Mouse (Mus musculus): ENCODE data around the gene Adgrb3. TPM values are rescaled to one million over a fixed set of nuclear protein-coding genes. Genes with fewer than 3 reads are reported as not detected.

The Adgrb3 gene
- total and polyA plus RNA-seq, 2 experiments = not detected

DNA sequence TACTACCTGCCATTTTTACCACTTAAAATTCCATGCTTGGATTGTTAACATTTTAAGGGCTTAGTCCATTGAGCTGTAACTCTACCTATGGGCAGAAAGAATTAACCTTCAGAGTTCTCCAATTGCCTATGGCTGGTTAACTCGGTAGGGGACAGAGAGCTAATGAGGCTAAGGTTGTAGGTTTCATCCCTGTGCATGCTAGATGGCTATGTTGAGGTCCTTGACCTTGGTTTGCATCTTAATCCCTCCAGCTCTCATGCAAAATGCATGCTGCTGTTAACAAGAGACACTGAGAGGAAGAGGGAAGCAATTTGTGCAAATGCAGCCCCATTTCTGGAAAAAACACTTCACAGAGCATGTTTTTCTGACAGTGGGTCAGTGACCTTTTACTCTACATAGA is 366.9 kb downstream of the Adgrb3 start:
- no peaks in the 10 kb centered on the region for H3K36me3 ChIP-seq (ENCODE audit: control insufficient read depth, insufficient read depth, low read length)
- no peaks in the 10 kb centered on the region for H3K79me2 ChIP-seq (ENCODE audit: control insufficient read depth, insufficient read depth, low read length)
- TF ChIP-seq CTCF (IDR thresholded peaks at IDR 0.05; ENCODE audit: low read depth, low read length) (no peak), POLR2A (IDR thresholded peaks at IDR 0.05; ENCODE audit: extremely low read depth, insufficient read depth, low read length) (no peak)
- H3K4me3 ChIP-seq (ENCODE audit: insufficient read depth, low read depth, low read length) = no peak overlapping the region
- H3K9ac ChIP-seq (ENCODE audit: low read depth, low read length) = no peak overlapping the region
- no peaks in the 10 kb centered on the region for H3K4me1 ChIP-seq (ENCODE audit: control insufficient read depth, insufficient read depth, low read length)
- no peak overlapping the region for H3K27ac ChIP-seq (replicated peaks; ENCODE audit: insufficient read depth, low read depth, low read length)
- H3K27me3 ChIP-seq (ENCODE audit: control insufficient read depth, insufficient read depth, low read length) = no peaks in the 10 kb centered on the region
- 44% methylated on average over 1 of the region's 1 CpGs for WGBS
- no peak for DNase-seq (ENCODE audit: extremely low read depth, low read depth, low spot score)

DNA sequence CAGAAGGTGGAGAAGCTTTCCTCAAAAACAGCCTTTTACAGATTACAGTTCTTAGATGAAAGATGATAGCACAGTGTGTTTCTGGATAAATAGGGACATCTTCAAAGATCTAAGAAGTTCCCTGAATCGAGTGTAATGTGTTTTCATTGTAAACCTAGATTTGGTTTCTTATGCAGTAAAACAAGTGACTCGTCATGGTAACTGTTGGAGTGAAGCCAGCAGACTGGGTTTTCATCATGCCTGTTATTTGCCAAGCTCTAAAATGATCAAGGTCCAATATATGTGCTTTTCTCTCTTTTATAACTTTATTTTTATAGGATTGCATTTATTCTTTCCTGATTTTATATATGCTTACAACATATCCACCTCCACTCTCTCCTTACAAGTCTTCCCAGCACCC is 394.0 kb downstream of the Adgrb3 start:
- H3K79me2 ChIP-seq (ENCODE audit: control insufficient read depth, insufficient read depth, low read length) = no peaks in the 10 kb centered on the region
- DNase-seq (ENCODE audit: extremely low read depth, low read depth, low spot score) = no peak
- H3K4me3 ChIP-seq (ENCODE audit: insufficient read depth, low read depth, low read length) = no peak overlapping the region
- 48% methylated on average over 2 of the region's 2 CpGs for WGBS
- H3K27ac ChIP-seq (replicated peaks; ENCODE audit: insufficient read depth, low read depth, low read length) = no peak overlapping the region
- no peaks in the 10 kb centered on the region for H3K4me1 ChIP-seq (ENCODE audit: control insufficient read depth, insufficient read depth, low read length)
- H3K9ac ChIP-seq (ENCODE audit: low read depth, low read length) = no peak overlapping the region
- TF ChIP-seq CTCF (IDR thresholded peaks at IDR 0.05; ENCODE audit: low read depth, low read length) (no peak), POLR2A (IDR thresholded peaks at IDR 0.05; ENCODE audit: extremely low read depth, insufficient read depth, low read length) (no peak)
- no peaks in the 10 kb centered on the region for H3K36me3 ChIP-seq (ENCODE audit: control insufficient read depth, insufficient read depth, low read length)
- H3K27me3 ChIP-seq (ENCODE audit: control insufficient read depth, insufficient read depth, low read length) = no peaks in the 10 kb centered on the region

GRCm38 (mm10) chr1:25430219-25430862 is 399.2 kb downstream of the Adgrb3 start:
- Histone ChIP-seq H3K4me3 (ENCODE audit: insufficient read depth, low read depth, low read length) (no peak overlapping the region), H3K36me3 (ENCODE audit: control insufficient read depth, insufficient read depth, low read length) (no peaks in the 10 kb centered on the region), H3K4me1 (ENCODE audit: control insufficient read depth, insufficient read depth, low read length) (no peaks in the 10 kb centered on the region), H3K9ac (ENCODE audit: low read depth, low read length) (no peak overlapping the region), H3K79me2 (ENCODE audit: control insufficient read depth, insufficient read depth, low read length) (no peaks in the 10 kb centered on the region), H3K27me3 (ENCODE audit: control insufficient read depth, insufficient read depth, low read length) (no peaks in the 10 kb centered on the region), H3K27ac (replicated peaks; ENCODE audit: insufficient read depth, low read depth, low read length) (no peak overlapping the region)
- no peak for DNase-seq (ENCODE audit: extremely low read depth, low read depth, low spot score)
- TF ChIP-seq CTCF (IDR thresholded peaks at IDR 0.05; ENCODE audit: low read depth, low read length) (no peak), POLR2A (IDR thresholded peaks at IDR 0.05; ENCODE audit: extremely low read depth, insufficient read depth, low read length) (no peak)
- WGBS = 84% methylated on average over 16 of the region's 16 CpGs

- Histone ChIP-seq H3K4me3 (ENCODE audit: insufficient read depth, low read depth, low read length) (no peak overlapping the region), H3K4me1 (ENCODE audit: control insufficient read depth, insufficient read depth, low read length) (no peaks in the 10 kb centered on the region), H3K79me2 (ENCODE audit: control insufficient read depth, insufficient read depth, low read length) (no peaks in the 10 kb centered on the region), H3K9ac (ENCODE audit: low read depth, low read length) (no peak overlapping the region), H3K36me3 (ENCODE audit: control insufficient read depth, insufficient read depth, low read length) (no peaks in the 10 kb centered on the region), H3K27ac (replicated peaks; ENCODE audit: insufficient read depth, low read depth, low read length) (no peak overlapping the region), H3K27me3 (ENCODE audit: control insufficient read depth, insufficient read depth, low read length) (no peaks in the 10 kb centered on the region)
- WGBS = 88% methylated on average over 2 of the region's 2 CpGs
- DNase-seq (ENCODE audit: extremely low read depth, low read depth, low spot score) = no peak
- TF ChIP-seq POLR2A (IDR thresholded peaks at IDR 0.05; ENCODE audit: extremely low read depth, insufficient read depth, low read length) = no peak
- TF ChIP-seq CTCF (IDR thresholded peaks at IDR 0.05; ENCODE audit: low read depth, low read length) = no peak
Observed at GRCm38 (mm10) chr1:25420701-25421100, 408.8 kb downstream of the Adgrb3 start.

DNA sequence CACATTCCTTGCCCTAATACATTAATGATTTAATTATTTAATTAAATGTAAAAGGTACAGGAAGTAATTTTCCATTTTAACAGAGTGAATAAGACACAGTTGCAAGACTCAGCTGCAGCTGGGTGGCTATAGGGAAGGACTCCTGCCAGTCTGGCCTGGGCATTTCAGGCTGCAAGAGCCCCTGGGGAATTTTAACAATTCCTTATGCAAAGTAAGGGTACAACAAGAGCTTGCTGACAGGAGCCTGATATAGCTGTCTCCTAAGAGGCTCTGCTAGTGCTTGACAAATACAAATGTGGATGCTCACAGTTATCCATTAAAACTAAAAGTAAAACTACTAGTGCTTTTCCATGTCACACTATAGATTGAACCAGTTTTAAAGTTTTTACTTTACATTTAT is 410.1 kb downstream of the Adgrb3 start:
- Histone ChIP-seq H3K36me3 (ENCODE audit: control insufficient read depth, insufficient read depth, low read length) (no peaks in the 10 kb centered on the region), H3K79me2 (ENCODE audit: control insufficient read depth, insufficient read depth, low read length) (no peaks in the 10 kb centered on the region), H3K4me3 (ENCODE audit: insufficient read depth, low read depth, low read length) (no peak overlapping the region), H3K27me3 (ENCODE audit: control insufficient read depth, insufficient read depth, low read length) (no peaks in the 10 kb centered on the region), H3K27ac (replicated peaks; ENCODE audit: insufficient read depth, low read depth, low read length) (no peak overlapping the region), H3K4me1 (ENCODE audit: control insufficient read depth, insufficient read depth, low read length) (no peaks in the 10 kb centered on the region), H3K9ac (ENCODE audit: low read depth, low read length) (no peak overlapping the region)
- TF ChIP-seq POLR2A (IDR thresholded peaks at IDR 0.05; ENCODE audit: extremely low read depth, insufficient read depth, low read length) (no peak), CTCF (IDR thresholded peaks at IDR 0.05; ENCODE audit: low read depth, low read length) (no peak)
- no peak for DNase-seq (ENCODE audit: extremely low read depth, low read depth, low spot score)

GRCm38 (mm10) chr1:25415084-25415483 is 414.4 kb downstream of the Adgrb3 start:
- H3K27ac ChIP-seq (replicated peaks; ENCODE audit: insufficient read depth, low read depth, low read length) = no peak overlapping the region
- H3K9ac ChIP-seq (ENCODE audit: low read depth, low read length) = no peak overlapping the region
- no peak for DNase-seq (ENCODE audit: extremely low read depth, low read depth, low spot score)
- no peak overlapping the region for H3K4me3 ChIP-seq (ENCODE audit: insufficient read depth, low read depth, low read length)
- H3K36me3 ChIP-seq (ENCODE audit: control insufficient read depth, insufficient read depth, low read length) = no peaks in the 10 kb centered on the region
- H3K4me1 ChIP-seq (ENCODE audit: control insufficient read depth, insufficient read depth, low read length) = no peaks in the 10 kb centered on the region
- H3K27me3 ChIP-seq (ENCODE audit: control insufficient read depth, insufficient read depth, low read length) = no peaks in the 10 kb centered on the region
- WGBS = 68% methylated on average over 2 of the region's 2 CpGs
- H3K79me2 ChIP-seq (ENCODE audit: control insufficient read depth, insufficient read depth, low read length) = no peaks in the 10 kb centered on the region
- TF ChIP-seq CTCF (IDR thresholded peaks at IDR 0.05; ENCODE audit: low read depth, low read length) (no peak), POLR2A (IDR thresholded peaks at IDR 0.05; ENCODE audit: extremely low read depth, insufficient read depth, low read length) (no peak)
